Mouse (Mus musculus): Measurements from ENCODE around the gene Ugt1a10. TPM values are rescaled to one million over a fixed set of nuclear protein-coding genes. Genes with fewer than 3 reads are reported as not detected.
"Not testable (repeated sequence)": the region's sequence is repeated elsewhere in the genome, so short reads cannot be mapped to it uniquely, and the experiment has no call there.

Ugt1a10 gene
- polyA plus RNA-seq, 1 experiment from 2014 or later, result 0.14 TPM

GRCm38 (mm10) chr1:88104667-88105430 lies 49.7 kb downstream of the Ugt1a10 start:
- no peak for DNase-seq (ENCODE audit: low read depth, low spot score)
- ChIA-PET CTCF (no interaction called here), POLR2A (no interaction called here)
- ATAC-seq, result no peak
- TF ChIP-seq CTCF (IDR thresholded peaks at IDR 0.05), result no peak
- in situ Hi-C loops (cut with MboI; ENCODE audit: low pct_unique_long_range_greater_than_20kb), result no loop called here
- H3K27me3 ChIP-seq, result no peaks in the 10 kb centered on the region

GRCm38 (mm10) chr1:88105656-88106055 lies 50.5 kb downstream of the Ugt1a10 start:
- ChIA-PET POLR2A (no interaction called here), CTCF (no interaction called here)
- no peak for DNase-seq (ENCODE audit: low read depth, low spot score)
- no peak for ATAC-seq
- in situ Hi-C loops (cut with MboI; ENCODE audit: low pct_unique_long_range_greater_than_20kb), result no loop called here
- TF ChIP-seq CTCF (IDR thresholded peaks at IDR 0.05), result no peak
- H3K27me3 ChIP-seq, result no peaks in the 10 kb centered on the region

- H3K27me3 ChIP-seq; DNase-seq (ENCODE audit: low read depth, low spot score); CTCF ChIA-PET; POLR2A ChIA-PET; in situ Hi-C loops (cut with MboI; ENCODE audit: low pct_unique_long_range_greater_than_20kb): not testable (repeated sequence)
- ATAC-seq, result peak; percentile 76
Measured at GRCm38 (mm10) chr1:88109027-88109557, 53.9 kb downstream of the Ugt1a10 start.

GRCm38 (mm10) chr1:88109604-88110003 lies 54.4 kb downstream of the Ugt1a10 start:
- POLR2A ChIA-PET; DNase-seq (ENCODE audit: low read depth, low spot score); CTCF ChIA-PET; ATAC-seq; H3K27me3 ChIP-seq; in situ Hi-C loops (cut with MboI; ENCODE audit: low pct_unique_long_range_greater_than_20kb): not testable (repeated sequence)

GRCm38 (mm10) chr1:88112769-88113168 lies 57.6 kb downstream of the Ugt1a10 start:
- H3K27me3 ChIP-seq; ATAC-seq; CTCF ChIA-PET; POLR2A ChIA-PET; in situ Hi-C loops (cut with MboI; ENCODE audit: low pct_unique_long_range_greater_than_20kb); DNase-seq (ENCODE audit: low read depth, low spot score): not testable (repeated sequence)

GRCm38 (mm10) chr1:88120550-88120949 lies 65.4 kb downstream of the Ugt1a10 start:
- in situ Hi-C loops (cut with MboI; ENCODE audit: low pct_unique_long_range_greater_than_20kb), result not testable (repeated sequence)

GRCm38 (mm10) chr1:88121521-88121920 lies 66.3 kb downstream of the Ugt1a10 start:
- CTCF ChIA-PET; H3K27me3 ChIP-seq; DNase-seq (ENCODE audit: low read depth, low spot score); in situ Hi-C loops (cut with MboI; ENCODE audit: low pct_unique_long_range_greater_than_20kb); POLR2A ChIA-PET; ATAC-seq: not testable (repeated sequence)
- peak; percentile 59 for TF ChIP-seq CTCF (IDR thresholded peaks at IDR 0.05)

More at GRCm38 (mm10) chr1:88120550-88120949, 65.4 kb downstream of the Ugt1a10 start:
- H3K27me3 ChIP-seq; ATAC-seq; DNase-seq (ENCODE audit: low read depth, low spot score); POLR2A ChIA-PET; CTCF ChIA-PET: not testable (repeated sequence)
- TF ChIP-seq CTCF (IDR thresholded peaks at IDR 0.05), result peak; percentile 50

- in situ Hi-C loops (cut with MboI; ENCODE audit: low pct_unique_long_range_greater_than_20kb); H3K27me3 ChIP-seq; DNase-seq (ENCODE audit: low read depth, low spot score); POLR2A ChIA-PET: not testable (repeated sequence)
- peak; percentile 51 for TF ChIP-seq CTCF (IDR thresholded peaks at IDR 0.05)
- CTCF ChIA-PET, result interaction anchor here (0.9 kb wide), 1 partner anchor 17 kb away, joined by 4 read pairs; no protein-coding TSS in a partner anchor
- peak; percentile 39 for ATAC-seq
Measured at GRCm38 (mm10) chr1:88125827-88126360, 70.7 kb downstream of the Ugt1a10 start.

GRCm38 (mm10) chr1:88129091-88129490 lies 73.9 kb downstream of the Ugt1a10 start:
- DNase-seq (ENCODE audit: low read depth, low spot score); POLR2A ChIA-PET; in situ Hi-C loops (cut with MboI; ENCODE audit: low pct_unique_long_range_greater_than_20kb); H3K27me3 ChIP-seq; CTCF ChIA-PET; ATAC-seq: not testable (repeated sequence)

- CTCF ChIA-PET; H3K27me3 ChIP-seq; POLR2A ChIA-PET; in situ Hi-C loops (cut with MboI; ENCODE audit: low pct_unique_long_range_greater_than_20kb); ATAC-seq; DNase-seq (ENCODE audit: low read depth, low spot score): not testable (repeated sequence)
Measured at GRCm38 (mm10) chr1:88130223-88130622, 75.0 kb downstream of the Ugt1a10 start.

- CTCF ChIA-PET, result interaction anchor here (1.3 kb wide), 1 partner anchor 9 kb away, joined by 5 read pairs; no protein-coding TSS in a partner anchor
- no peak for TF ChIP-seq CTCF (IDR thresholded peaks at IDR 0.05)
- H3K27me3 ChIP-seq, result no peaks in the 10 kb centered on the region
- ATAC-seq (no peak), DNase-seq (ENCODE audit: low read depth, low spot score) (no peak)
- in situ Hi-C loops (cut with MboI; ENCODE audit: low pct_unique_long_range_greater_than_20kb), result no loop called here
- POLR2A ChIA-PET, result no interaction called here
Measured at GRCm38 (mm10) chr1:88133908-88134456, 78.8 kb downstream of the Ugt1a10 start.

GRCm38 (mm10) chr1:88134457-88135011 lies 79.3 kb downstream of the Ugt1a10 start, which contains the start of gene Ugt1a6a:
TSS of gene Ugt1a6a (plus strand) at chr1:88134809.
- in situ Hi-C loops (cut with MboI; ENCODE audit: low pct_unique_long_range_greater_than_20kb); H3K27me3 ChIP-seq; CTCF ChIA-PET; DNase-seq (ENCODE audit: low read depth, low spot score); POLR2A ChIA-PET: not testable (repeated sequence)
- peak; percentile 33 for ATAC-seq

GRCm38 (mm10) chr1:88135229-88135904 lies 80.2 kb downstream of the Ugt1a10 start:
- peak; percentile 48 for ATAC-seq
- H3K27me3 ChIP-seq; in situ Hi-C loops (cut with MboI; ENCODE audit: low pct_unique_long_range_greater_than_20kb); CTCF ChIA-PET; POLR2A ChIA-PET; DNase-seq (ENCODE audit: low read depth, low spot score): not testable (repeated sequence)

Measured in Patski (cell line).